Mouse (Mus musculus) adrenal gland, adult 18-20 months (tissue): ENCODE measurements around the gene Gm8206. TPM values are rescaled to one million over a fixed set of nuclear protein-coding genes. Genes with fewer than 3 reads are reported as not detected.
"Not testable (repeated sequence)": the region's sequence is repeated elsewhere in the genome, so short reads cannot be mapped to it uniquely, and the experiment has no call there.

Experiments
- DNase-seq, 2 experiments: peaks; one replicate each; pipeline ENCODE4 v3.0.0; 2021 to 2022; ENCODE audit warnings: low spot score in 2 of 2
- long read RNA-seq, 2 experiments: library from polyadenylated mRNA; stranded (forward); transcript quantifications; one replicate each; pipeline ENCODE4 v2.0.0; 2021
- total RNA-seq, 2 experiments: library from RNA; stranded (reverse); gene quantifications; 1 replicate in 1 of 2; 2 replicates in 1 of 2; pipeline ENCODE4 v1.2.3; 2021

The Gm8206 gene
- total RNA-seq: not detected
- long read RNA-seq, experiment 1: 0 reads
- long read RNA-seq, experiment 2: 0 reads

GRCm38 (mm10) chr14:6093842-6094241 lies at the start of gene Gm8206:
TSS of gene Gm8206 (minus strand) at chr14:6093942.
- not testable (repeated sequence) for DNase-seq

- not testable (repeated sequence) for DNase-seq
Measured at GRCm38 (mm10) chr14:6125707-6126106, 32.0 kb upstream of the Gm8206 start, which contains the start of gene Gm3476. TSS of gene Gm3476 (minus strand) at chr14:6125807.

- DNase-seq: peak; percentile 2 to 48
Measured at GRCm38 (mm10) chr14:6108272-6108925, 14.7 kb upstream of the Gm8206 start, which contains the start of gene Gm3468. TSS of gene Gm3468 (minus strand) at chr14:6108665.

- DNase-seq: not testable (repeated sequence)
Measured at GRCm38 (mm10) chr14:6107500-6107899, 13.8 kb upstream of the Gm8206 start.

- not testable (repeated sequence) for DNase-seq
Measured at GRCm38 (mm10) chr14:6058167-6058566, 35.6 kb downstream of the Gm8206 start, which contains the start of gene Gm6337. TSS of gene Gm6337 (minus strand) at chr14:6058267.

- peak; percentile 2 to 18 for DNase-seq
Measured at GRCm38 (mm10) chr14:5987136-5987535, 106.6 kb downstream of the Gm8206 start.

GRCm38 (mm10) chr14:5979037-5979436 lies 114.7 kb downstream of the Gm8206 start, which contains the start of gene Gm3453:
TSS of gene Gm3453 (minus strand) at chr14:5979137.
- DNase-seq: not testable (repeated sequence)

Other genes starting within 250 kb of the Gm8206 start
- gene Gm8237, start 213.6 kb downstream of the Gm8206 start, total RNA-seq: not detected
- under 1 TPM in 1 of 2 experiments, not detected in 1; 0.16 TPM for gene Gm3248, start 132.2 kb downstream of the Gm8206 start, total RNA-seq
- not detected for gene Gm3453, start 114.8 kb downstream of the Gm8206 start, total RNA-seq
- not detected for gene Gm6337, start 35.7 kb downstream of the Gm8206 start, total RNA-seq
- under 1 TPM; 0.20 to 0.22 TPM for gene Gm3468, start 14.7 kb upstream of the Gm8206 start, total RNA-seq
- not detected for gene Gm3476, start 31.9 kb upstream of the Gm8206 start, total RNA-seq
- not detected for gene Gm21560, start 125.3 kb upstream of the Gm8206 start, total RNA-seq
- gene Gm3411, start 193.3 kb upstream of the Gm8206 start, total RNA-seq: under 1 TPM in 1 of 2 experiments, not detected in 1; 0.20 TPM
- not detected for gene Gm21103, start 210.9 kb upstream of the Gm8206 start, total RNA-seq
- not detected for gene Gm3618, start 249.7 kb upstream of the Gm8206 start, total RNA-seq